ENCODE assay signal across 12 mouse cellular contexts in genomic region chr10:61019566-61019965, GRCm38 (mm10).
DNase-seq lines count a peak whose midpoint lies in the region; ATAC-seq and TF ChIP-seq lines count a peak whose summit lies in the region.
"Had no signal": no experiment of that assay in that cellular context is flagged by ENCODE, and none has a peak within 500 bp of the region (broad histone marks: within the 10 kb centered on the region; RNA-seq: fewer than 3 reads in every experiment).

No protein-coding gene starts in this region.

- no peak overlapping the region for H3K27ac ChIP-seq in midbrain, postnatal 0 days (ENCODE audit: low read depth, low read length)
- H3K27ac ChIP-seq in midbrain, embryonic 13.5 days, result no peak overlapping the region
- H3K27ac ChIP-seq in cortical plate, adult 2 months (ENCODE audit: insufficient read depth, low read length), result no peak overlapping the region
- H3K27ac ChIP-seq: limb, embryonic 13.5 days; neural tube, embryonic 12.5 days had no signal

- no peaks in the 10 kb centered on the region for H3K9me3 ChIP-seq in midbrain, postnatal 0 days (ENCODE audit: low read length)
- H3K9me3 ChIP-seq in midbrain, embryonic 13.5 days, result no peaks in the 10 kb centered on the region
- H3K9me3 ChIP-seq: limb, embryonic 13.5 days; neural tube, embryonic 12.5 days had no signal

- no peak for ATAC-seq in midbrain, postnatal 0 days (ENCODE audit: low FRiP score)
- ATAC-seq in midbrain, embryonic 13.5 days, result no peak

- no peak overlapping the region for H3K4me2 ChIP-seq in midbrain, postnatal 0 days (ENCODE audit: low read depth, low read length, poor library complexity, severe bottlenecking)
- H3K4me2 ChIP-seq in midbrain, embryonic 13.5 days (replicated peaks), result no peak overlapping the region
- H3K4me2 ChIP-seq: limb, embryonic 13.5 days; neural tube, embryonic 12.5 days had no signal

- TF ChIP-seq CTCF in midbrain, postnatal 0 days (IDR thresholded peaks at IDR 0.05), result peak; percentile 50
- TF ChIP-seq CTCF in cortical plate, adult 2 months (IDR thresholded peaks at IDR 0.05; ENCODE audit: extremely low read depth, insufficient read depth, low read length), result peak; percentile 48

- H3K4me3 ChIP-seq in midbrain, postnatal 0 days (ENCODE audit: low read depth, low read length), result no peak overlapping the region
- H3K4me3 ChIP-seq in midbrain, embryonic 13.5 days (replicated peaks), result no peak overlapping the region
- H3K4me3 ChIP-seq in cortical plate, adult 2 months (ENCODE audit: insufficient read depth, low read length), result no peak overlapping the region
- H3K4me3 ChIP-seq: limb, embryonic 13.5 days; neural tube, embryonic 12.5 days had no signal

- no peaks in the 10 kb centered on the region for H3K27me3 ChIP-seq in midbrain, postnatal 0 days (ENCODE audit: insufficient read depth, low read length)
- H3K27me3 ChIP-seq in midbrain, embryonic 13.5 days, result no peaks in the 10 kb centered on the region
- H3K27me3 ChIP-seq: limb, embryonic 13.5 days; neural tube, embryonic 12.5 days had no signal

- no peaks in the 10 kb centered on the region for H3K4me1 ChIP-seq in midbrain, postnatal 0 days (ENCODE audit: insufficient read depth, low read length)
- no peaks in the 10 kb centered on the region; the same call in 1 of the 2 replicates for H3K4me1 ChIP-seq in midbrain, embryonic 13.5 days (replicated peaks)
- H3K4me1 ChIP-seq in cortical plate, adult 2 months (ENCODE audit: control insufficient read depth, insufficient read depth, low read length), result no peaks in the 10 kb centered on the region
- H3K4me1 ChIP-seq: limb, embryonic 13.5 days; neural tube, embryonic 12.5 days had no signal

- H3K36me3 ChIP-seq in midbrain, postnatal 0 days (ENCODE audit: insufficient read depth, low read length), result no peaks in the 10 kb centered on the region
- H3K36me3 ChIP-seq in midbrain, embryonic 13.5 days, result no peaks in the 10 kb centered on the region
- H3K36me3 ChIP-seq: limb, embryonic 13.5 days; neural tube, embryonic 12.5 days had no signal

- no peak overlapping the region for H3K9ac ChIP-seq in midbrain, postnatal 0 days (replicated peaks; ENCODE audit: low read length, poor library complexity, severe bottlenecking)
- no peak overlapping the region for H3K9ac ChIP-seq in midbrain, embryonic 13.5 days (replicated peaks)
- H3K9ac ChIP-seq: limb, embryonic 13.5 days; neural tube, embryonic 12.5 days had no signal

- WGBS in midbrain, postnatal 0 days, result 24% methylated on average over 2 of the region's 2 CpGs
- 11% methylated on average over 2 of the region's 2 CpGs for WGBS in midbrain, embryonic 13.5 days

- peak; percentile 31 to 63 for DNase-seq in frontal cortex, postnatal 36 days (ENCODE audit: low spot score in 2 of 2)
- DNase-seq in frontal cortex, postnatal 25 days (ENCODE audit: low spot score in 2 of 2), result no peak
- DNase-seq in layer of hippocampus, adult 11-12 months (ENCODE audit: low spot score), result peak; percentile 20
- DNase-seq in layer of hippocampus, postnatal 14 days (ENCODE audit: low spot score in 2 of 2), result no peak
- no peak for DNase-seq in midbrain, postnatal 0 days (ENCODE audit: low spot score)
- DNase-seq in T-cell, adult 2 months (ENCODE audit: low spot score), result no peak
- DNase-seq: cerebellum, postnatal 10 days; heart, postnatal 36 days had no signal

- no peak for TF ChIP-seq POLR2A in cortical plate, adult 2 months (IDR thresholded peaks at IDR 0.05; ENCODE audit: extremely low read depth, insufficient read depth, low read length)

Comparison
In these comparisons a context has a peak if more than half of its experiments do, and no peak if none do; other contexts are left out.
1. DNase-seq: peak in frontal cortex, postnatal 36 days (2 of 2) and layer of hippocampus, adult 11-12 months (single experiment); none in frontal cortex, postnatal 25 days (0 of 2), layer of hippocampus, postnatal 14 days (0 of 2), midbrain, postnatal 0 days (single experiment) and T-cell, adult 2 months (single experiment).